Mouse (Mus musculus) urinary bladder, postnatal 10 days (tissue): ENCODE data around the gene Sc5d.

Experiments used
- DNase-seq: peaks from one replicate; pipeline ENCODE4 v3.0.0; 2022; ENCODE audit warnings: low spot score

Gene Sc5d

DNA sequence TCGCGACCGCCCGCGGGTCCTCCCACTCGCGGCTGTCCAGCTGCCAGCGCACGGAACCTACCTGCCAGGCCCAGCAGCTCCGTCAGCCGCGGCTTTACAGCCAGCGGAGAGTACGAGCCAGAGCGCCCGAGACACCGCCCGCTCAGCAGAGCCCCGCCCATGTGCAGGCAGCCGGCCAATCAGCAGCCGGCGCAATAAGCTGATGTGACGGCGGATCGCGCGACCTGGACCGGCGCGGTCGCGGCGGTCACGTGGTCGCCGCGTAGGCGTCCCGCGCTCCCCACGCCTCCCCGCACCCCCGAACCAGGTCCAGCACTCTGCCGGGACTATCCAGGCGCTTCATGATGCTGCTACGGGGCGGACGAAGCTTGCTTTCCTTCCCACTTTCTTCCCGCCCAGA, at the start of gene Sc5d:
Gene Sc5d, minus strand, starts transcription at position 112 of the 400 bp plus-strand sequence.
- peak; percentile 69 for DNase-seq

DNA sequence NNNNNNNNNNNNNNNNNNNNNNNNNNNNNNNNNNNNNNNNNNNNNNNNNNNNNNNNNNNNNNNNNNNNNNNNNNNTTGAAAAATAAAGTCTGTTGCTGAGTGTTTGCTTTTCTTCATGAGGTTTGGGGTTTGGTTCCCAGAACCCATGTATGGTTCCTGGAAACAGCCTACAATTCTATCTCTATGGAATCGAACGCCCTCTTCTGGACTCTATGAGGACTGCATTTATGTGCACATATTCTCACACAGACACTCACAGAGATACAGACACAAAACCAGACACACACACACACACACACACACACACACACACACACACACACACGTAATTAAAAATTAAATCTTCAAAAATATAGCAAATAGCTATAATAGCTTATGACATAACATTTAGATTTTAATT, 47.3 kb upstream of the Sc5d start:
- no peak for DNase-seq

DNA sequence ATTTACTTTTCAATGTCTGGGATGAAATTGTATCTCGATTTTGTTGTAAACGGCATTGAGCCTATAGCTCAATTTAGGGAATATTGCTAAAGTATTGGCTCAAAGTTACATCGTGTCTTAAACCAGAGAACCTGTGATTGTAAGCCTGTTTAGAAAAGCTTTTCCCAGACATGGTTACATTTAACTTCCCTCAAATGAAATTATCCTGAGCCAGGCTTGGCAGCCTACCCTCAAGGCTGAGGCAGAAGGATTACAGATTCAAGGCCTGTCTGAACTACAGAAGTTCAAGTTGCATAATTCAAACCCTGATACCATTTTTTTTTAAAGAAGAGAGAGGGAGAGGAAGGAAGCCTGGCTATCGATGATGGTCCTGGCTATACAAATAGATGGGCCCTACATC, 39.8 kb upstream of the Sc5d start:
- DNase-seq, result no peak

DNA sequence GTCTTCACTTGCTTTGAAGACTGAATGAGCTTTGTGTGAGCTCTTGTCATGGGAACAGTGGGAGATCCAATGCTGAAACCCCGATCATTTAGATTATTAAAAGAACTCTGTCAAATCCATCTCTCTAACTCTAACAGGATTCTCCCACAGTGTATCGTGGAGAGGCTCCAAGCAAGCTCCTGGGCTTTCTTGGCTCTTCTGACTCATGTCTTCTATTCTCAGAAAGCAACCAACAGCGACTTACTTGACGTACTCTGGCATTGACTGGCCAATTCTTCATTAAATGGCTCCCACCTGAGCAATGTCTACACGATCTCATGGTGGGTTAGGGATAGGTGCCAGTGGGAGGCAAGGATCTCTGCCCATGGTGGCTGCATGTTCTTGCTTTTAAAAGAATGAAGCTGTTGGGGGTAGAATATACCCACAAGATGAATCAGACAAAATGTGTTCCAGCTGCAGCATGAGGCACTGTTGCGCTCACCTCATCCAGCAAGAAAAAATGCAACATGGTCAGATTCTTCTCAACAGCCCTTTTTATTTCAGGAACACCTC, 37.1 kb upstream of the Sc5d start:
- no peak for DNase-seq

DNA sequence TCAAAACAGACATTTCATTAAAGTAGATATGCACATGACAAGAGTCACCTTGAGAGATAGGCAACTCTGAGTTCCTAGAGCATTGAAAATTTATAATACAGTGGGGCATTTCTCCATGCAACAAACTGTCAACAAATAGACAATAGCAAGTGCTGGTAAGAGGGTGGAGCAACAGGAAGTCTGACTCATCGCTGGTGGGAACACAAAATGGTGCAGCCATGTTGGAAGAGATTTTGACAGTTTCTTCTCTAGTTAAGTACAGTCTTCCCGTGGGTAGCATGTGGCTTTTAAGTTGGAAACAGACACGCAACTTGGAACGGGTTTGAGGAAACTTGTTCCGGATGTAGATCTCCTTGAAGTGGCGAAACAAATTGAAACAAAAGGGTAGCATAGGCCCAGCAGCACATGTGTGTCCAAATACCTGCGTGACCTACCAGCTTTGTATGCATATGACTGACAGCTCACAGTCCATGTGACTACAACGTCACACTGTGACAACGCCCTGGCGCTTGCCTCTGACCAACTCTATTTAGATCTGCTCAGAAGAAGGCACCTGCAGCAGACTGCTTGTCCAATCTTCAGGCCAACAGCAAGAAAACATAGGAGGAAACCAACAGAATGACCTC, 32.4 kb upstream of the Sc5d start:
- DNase-seq, result no peak

DNA sequence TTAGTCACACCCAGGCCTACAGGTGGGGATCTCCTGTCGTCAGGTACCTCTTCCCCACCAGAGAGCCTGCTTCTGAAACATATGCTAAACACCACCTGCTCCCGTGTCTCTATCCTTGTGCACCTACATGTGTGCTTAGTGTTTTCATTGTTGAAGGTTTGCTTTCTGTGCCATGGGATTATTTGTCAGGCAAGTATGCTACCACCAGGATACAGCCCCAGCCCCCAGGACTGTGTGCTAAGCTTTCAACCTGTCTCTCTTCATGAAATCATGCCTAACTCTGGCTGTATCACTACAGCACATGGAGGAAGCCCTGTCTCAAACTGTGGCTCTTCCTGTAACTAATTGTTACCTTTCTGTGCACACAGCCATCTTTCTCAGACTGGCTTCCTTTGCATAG, 30.1 kb upstream of the Sc5d start:
- no peak for DNase-seq

DNA sequence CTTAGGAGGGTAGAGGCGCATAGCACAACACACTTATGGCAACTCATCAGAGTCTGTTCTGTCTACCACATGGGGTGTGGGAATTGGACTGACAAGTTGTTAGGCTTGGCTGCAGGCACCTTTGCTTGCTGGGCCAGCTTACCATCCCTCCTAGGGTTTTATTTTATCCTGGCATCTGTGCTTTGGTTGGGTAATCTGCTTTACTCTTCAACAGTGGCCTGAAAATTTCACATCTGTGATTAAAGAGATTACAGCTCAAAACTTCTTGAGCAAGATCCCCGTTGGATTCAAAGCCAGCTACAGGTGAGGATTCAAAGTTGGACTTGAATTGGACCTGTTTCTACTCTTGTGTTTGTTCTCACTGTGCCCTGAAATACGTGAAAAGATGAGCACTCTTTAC, 29.5 kb upstream of the Sc5d start:
- DNase-seq, result no peak

DNA sequence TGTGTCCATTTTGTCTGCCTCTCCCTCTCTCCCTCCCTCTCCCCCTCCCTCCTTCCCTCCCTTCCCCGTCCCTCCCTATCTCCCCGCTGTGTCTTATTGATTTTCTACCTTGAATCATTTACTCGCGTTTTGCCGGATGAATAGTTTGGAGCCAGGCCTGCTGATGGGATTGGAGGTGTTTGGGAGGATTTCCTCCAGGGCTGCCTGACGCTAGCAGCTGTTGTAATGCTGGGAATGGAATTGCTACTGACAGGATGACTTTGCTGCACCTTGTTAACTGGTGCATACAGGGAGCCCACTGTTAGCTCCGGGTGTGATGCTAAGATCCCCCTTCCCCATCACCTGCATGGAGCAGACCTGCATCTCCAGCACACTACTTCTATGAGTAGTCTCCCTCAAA, 29.0 kb upstream of the Sc5d start:
- no peak for DNase-seq

DNA sequence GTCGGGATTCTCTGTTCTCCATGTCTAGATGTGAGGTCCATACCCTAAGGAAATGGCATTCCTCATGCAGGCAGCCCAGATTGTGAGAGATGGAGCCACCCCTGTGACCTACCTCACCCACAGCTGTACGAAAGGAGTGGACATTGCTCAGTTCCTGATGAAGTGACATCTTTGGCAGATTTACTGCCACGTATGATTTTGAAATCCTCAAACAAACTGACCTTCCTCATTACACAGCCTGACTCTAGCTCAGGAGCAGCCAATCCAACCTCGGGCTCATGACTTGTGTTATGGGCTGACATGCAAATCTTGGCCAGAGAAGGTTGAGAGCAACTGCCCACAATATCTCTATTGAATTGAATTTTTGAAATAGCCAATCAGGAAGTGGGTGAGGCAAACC, 15.6 kb upstream of the Sc5d start:
- no peak for DNase-seq

DNA sequence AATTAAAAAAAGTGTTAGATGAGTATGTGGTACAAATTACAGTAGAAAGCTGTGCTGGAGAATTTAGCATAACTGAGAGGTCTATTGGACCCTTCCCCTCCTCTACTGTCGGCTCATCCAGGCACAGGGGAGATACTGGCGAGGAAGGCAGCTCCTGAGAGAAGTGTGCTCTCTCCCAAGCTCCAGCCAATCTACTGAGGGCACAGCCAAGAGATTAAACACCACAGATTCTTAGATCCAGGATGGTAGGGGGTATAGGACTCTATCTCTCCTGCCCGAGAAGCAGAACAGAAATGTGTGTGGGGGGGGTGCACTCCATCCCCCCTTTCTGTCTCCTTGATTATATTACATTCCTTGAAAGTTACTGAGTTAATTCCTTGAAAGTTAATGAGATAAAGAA, 14.0 kb upstream of the Sc5d start:
- no peak for DNase-seq

DNA sequence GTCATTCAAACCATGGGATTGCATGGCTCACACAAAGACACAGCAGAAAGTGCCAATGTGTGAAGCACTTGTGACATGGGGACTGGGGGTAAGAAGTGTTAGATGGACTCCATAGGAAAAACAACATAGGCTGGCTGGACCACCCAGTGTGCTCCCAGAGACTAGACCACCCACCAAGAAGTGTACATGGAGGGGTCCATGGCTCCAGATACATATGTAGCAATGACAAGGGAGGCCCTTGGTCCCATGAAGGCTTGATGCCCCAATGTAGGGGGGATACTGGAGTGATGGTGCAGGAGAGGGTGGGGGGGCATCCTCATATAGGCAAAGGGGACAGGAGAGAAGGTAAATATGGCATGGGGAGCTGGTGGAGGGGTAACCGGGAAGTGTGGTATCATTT, 13.6 kb upstream of the Sc5d start:
- no peak for DNase-seq

DNA sequence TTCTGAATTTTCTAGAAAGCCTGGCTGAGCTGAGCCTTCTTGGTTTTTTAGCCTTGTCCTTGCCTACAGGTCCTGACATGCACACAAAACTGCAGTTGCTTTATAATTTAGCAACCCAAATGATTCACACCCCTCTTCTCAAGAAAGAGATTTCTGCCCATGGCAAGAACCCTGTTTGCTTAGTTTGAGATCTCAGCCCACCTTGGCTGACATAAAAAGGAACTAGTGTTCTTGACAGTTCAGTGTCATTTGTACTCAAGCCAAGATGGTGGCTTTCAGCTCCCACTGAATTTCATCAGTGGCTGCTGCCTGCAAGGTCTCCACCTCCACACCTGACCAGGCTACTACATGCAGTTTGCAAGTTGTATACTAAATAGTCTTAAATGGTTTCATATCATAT, 13.1 kb upstream of the Sc5d start:
- DNase-seq, result no peak

DNA sequence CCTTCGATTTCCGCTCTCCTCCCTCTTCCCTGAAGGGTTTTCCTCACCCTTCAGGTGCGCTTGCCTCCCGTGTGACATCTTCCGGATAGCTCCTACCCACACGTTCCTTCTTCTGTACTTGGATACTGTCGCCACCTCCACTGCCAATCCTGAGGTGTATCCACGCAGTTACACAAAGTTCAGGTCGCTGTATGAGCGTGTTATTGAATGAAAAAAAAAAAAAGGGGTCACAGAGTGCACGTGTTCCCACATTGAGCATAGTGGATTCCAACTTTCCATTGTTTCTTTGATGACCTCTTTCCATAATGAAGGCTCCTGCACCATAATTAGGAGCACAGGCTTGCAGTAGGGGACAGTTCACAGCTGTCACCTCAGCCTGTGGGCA, 11.7 kb upstream of the Sc5d start:
- DNase-seq, result no peak

DNA sequence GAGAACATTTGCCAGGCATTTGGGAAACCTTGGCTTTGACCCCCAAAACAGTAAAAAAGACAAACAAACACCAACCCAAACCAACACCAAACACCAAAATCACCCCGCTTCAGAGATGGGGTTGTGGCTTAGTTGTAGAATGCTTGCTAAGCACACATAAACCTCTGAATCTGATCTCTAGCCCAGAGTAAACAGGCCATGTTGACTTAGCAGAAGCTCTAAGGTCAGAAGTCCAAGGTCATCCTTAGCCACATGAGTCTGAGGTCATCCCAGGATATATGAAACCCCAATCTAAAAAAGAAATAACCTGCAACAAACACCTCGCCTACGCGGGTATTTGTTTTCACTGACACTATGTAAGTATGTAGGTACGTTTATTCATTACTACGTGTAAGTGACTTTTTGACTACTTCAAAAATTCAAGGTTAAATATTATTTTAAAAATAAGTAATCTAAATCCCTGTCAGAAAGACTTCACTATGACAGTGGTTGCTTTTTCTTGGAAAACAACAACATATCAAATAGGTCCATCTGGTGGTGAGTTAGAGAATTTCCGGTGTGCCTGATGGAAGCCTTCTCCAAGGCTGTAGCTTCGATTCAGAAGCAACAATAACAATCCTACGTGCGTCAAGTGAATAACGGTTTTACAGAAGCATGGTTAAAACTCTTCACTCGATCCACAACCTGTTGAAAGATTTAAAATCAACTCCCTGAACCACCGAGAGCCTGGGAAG, 11.1 kb upstream of the Sc5d start:
- DNase-seq, result no peak

DNA sequence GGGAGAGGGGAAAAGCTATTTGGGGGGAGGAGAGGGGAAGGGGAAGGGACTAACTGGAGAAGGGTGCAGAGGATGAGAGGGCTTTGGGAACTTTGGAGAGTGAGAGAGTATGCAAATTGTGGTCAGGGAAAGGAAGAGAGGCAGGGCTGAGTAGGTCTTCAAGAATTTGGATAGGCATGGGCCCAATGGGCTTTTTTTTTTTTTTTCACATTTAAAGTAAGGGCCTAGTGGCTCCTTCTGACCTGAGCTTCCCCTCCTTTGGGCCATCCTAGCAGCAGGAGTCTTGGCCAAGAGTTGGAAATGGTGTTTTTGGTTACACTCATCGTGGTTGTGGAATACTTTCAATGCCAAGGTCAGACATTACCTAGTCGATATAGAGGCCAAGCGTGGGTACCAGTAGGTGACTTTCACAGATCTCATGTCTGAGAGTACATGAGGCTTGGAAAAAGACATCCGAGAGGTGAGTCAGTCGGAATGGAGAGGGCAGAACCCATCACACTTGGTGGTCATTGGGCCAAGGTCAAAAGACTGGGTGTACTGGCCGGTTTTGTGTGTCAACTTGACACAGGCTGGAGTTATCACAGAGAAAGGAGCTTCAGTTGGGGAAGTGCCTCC, 9.7 kb upstream of the Sc5d start:
- no peak for DNase-seq

DNA sequence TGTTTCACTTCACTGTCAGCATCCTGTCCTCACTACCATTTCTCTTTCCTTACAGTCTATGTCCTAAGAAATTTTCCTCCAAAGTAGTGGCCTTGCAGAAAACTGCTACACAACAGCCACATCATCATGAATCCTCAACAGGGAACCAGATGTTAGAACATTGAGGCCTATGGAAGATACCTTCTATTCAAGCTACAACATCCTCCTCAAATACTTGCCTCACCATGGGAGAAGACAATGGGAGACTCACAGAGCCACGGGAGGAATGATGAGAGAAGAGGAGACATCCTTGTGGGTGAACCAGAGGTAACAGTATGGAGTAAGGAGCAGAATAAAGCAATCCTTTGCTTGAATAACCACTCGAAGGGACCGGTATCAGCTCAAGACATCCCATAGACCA, 9.1 kb upstream of the Sc5d start:
- DNase-seq, result no peak

DNA sequence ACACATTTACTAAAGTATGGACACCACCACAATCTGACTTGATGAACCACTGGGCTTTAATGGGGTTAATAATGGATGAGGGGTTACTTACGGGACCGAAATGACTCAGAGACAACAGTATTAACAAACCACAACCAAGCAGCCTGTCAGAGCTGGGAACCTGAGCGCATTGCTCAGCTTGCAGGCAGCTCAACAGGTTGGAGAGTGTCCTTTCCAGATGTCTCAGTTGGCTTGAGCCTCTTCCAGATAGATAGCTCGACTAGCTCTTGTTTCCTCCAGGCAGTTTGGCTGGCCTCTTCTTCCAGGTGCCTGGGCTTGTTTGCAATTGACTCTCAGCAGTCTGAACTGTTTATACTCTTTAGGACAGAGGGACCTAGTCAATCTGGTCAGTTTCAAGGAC, 8.6 kb upstream of the Sc5d start:
- DNase-seq, result no peak

DNA sequence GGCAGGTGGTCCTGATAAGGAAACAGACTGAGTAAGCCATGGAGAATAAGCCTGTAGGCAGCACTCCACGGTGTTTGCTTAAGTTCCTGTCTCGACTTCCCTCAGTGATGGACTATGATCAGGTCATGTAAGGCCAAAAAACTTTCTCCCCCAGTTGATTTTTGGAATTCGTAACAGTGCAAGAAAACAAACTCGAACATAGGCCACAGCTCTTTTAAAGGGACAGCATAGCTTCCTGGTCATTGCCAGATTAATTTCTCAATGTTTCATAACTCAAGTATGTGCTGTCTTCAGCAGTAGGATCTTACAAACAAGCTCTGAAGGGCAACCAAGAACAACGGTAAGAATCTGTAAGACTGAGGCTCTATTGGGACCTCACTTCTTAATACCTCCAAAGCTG, 7.4 kb upstream of the Sc5d start:
- DNase-seq, result no peak

DNA sequence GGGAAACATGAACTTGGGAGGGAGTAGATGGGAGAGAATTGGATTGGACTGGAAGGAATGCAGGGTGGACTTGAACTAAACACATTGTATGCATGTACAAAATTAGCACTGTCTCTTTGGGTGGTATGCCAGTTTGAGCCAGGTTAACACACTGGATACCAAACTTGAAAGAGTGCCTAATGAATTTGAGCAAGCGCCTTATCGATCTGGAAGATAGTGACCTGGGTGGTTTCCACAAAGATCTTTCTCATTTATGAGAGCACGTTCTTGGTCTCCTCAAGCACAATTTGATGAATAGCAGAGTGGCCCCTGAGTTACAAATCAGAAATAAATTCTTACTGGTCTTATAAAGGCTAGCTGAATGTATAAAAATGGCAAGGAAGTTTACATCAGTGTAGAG, 6.6 kb upstream of the Sc5d start:
- DNase-seq, result no peak

DNA sequence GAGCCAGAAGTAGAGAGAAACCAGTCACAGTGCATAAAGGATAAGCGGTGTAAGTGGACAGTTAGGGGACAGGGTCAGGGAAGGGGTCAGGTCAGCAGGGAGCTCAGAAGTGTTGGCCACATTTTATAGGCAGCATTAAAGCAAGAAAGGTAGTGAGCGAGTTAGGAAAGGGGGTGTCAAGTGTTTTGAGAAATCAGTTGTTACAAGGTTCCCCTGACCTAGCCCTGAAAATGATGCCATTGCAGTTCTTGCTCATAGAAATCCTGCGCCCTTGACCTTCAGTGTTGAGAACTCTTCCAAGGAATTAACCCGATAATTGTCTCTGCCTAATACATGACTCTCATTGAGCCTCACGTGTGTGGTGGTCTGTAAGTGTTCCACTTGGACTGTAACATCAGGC, 6.0 kb upstream of the Sc5d start:
- no peak for DNase-seq

DNA sequence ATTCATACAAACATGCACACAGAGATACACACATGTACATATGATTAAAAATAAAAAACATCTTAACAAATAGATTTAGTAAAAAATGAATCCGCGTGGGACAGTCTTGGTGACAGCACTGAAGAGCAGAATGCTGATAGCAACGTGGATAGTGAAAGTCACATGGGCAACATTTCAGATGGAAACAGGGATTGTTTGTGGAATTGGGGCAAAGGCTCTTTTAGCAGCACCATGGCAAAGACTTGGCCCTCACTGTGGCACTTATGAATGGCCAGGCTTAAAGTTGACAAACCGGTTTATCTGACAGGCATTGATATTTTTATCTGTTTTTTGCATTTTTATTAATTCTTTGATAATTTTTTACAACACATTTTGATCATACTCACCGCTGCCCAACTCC, 4.3 kb upstream of the Sc5d start:
- DNase-seq, result no peak

DNA sequence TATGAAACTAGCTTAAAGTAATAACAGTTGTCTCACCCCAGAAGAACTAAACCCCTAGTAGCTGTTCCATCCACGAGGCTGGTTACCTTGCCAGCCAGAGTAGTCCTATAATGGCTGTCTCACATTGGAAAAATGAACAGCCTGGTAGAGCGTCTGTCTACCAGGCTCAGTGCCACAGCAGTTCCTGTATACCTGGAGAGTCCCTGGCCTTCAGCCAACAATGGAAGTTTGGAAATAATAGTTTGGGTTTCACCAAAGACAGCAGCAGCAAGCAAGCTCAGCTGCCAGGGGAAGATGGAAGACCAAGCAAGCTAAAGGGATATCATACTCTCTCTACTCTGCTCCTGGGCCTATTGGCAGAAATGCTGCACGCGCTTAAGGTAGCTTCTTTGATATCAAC, 1.3 kb upstream of the Sc5d start:
- DNase-seq, result no peak

DNA sequence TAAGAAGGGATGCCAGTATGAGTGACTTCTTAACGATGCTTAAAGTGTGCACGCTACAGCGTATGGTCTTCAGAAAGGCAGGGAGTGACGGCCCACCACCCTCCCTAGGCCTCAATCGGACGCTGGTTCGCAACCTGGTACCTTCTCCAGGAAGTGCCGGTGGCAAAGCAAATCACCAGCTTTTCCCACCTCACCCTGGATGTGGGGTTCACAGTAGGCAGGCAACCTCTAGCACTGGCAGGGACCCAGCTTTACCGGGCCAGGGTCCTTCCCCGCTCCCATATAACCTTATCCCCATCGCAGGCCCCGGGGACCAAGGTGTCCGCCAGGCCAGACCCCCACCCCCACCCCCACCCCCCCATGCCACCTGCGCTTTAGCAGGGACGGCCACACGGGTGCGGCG, 346 bp downstream of the Sc5d start:
- DNase-seq, result no peak

DNA sequence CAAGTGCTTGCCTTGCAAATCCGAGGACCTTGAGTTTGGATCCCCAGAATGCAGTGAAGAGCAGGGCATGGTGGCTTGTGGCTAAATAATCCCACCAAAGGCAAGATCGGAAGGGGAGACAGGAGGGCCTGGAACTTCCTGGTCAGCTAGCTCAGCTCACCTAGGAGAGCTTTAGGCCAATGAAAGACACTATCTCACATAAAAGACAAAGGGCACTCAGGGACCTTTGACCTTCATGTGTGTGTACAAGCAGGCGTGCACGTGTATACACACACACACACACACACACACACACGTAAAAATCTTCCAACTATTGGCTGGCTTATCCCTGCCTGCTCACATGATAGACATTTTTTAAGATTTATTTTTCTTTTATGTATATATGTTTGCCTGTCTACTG, 3.6 kb downstream of the Sc5d start:
- DNase-seq, result no peak
